Mouse (Mus musculus): ENCODE measurements around the gene Gm11273.
"Not testable (repeated sequence)": the region's sequence is repeated elsewhere in the genome, so short reads cannot be mapped to it uniquely, and the experiment has no call there.

Gm11273 gene

GRCm38 (mm10) chr13:21501182-21501581, at the start of gene Gm11273:
Gene Gm11273, minus strand, starts transcription at chr13:21501418.
- not testable (repeated sequence) for DNase-seq

- no peak for DNase-seq
Measured at GRCm38 (mm10) chr13:21550416-21551110, 49.3 kb upstream of the Gm11273 start.

- DNase-seq = peak; percentile 0
Measured at GRCm38 (mm10) chr13:21549487-21549886, 48.3 kb upstream of the Gm11273 start.

- DNase-seq = no peak
Measured at GRCm38 (mm10) chr13:21542708-21543107, 41.5 kb upstream of the Gm11273 start, which contains the start of gene Olfr1366. Gene Olfr1366, minus strand, starts transcription at chr13:21542808.

- peak; percentile 92 for DNase-seq
Measured at GRCm38 (mm10) chr13:21530781-21531201, 29.6 kb upstream of the Gm11273 start, which contains the start of gene Zkscan8. Gene Zkscan8, minus strand, starts transcription at chr13:21531120.

- DNase-seq = no peak
Measured at GRCm38 (mm10) chr13:21530136-21530535, 28.9 kb upstream of the Gm11273 start.

GRCm38 (mm10) chr13:21506221-21506649, 5.0 kb upstream of the Gm11273 start:
- peak; percentile 87 for DNase-seq

- no peak for DNase-seq
Measured at GRCm38 (mm10) chr13:21502296-21502695, 1.1 kb upstream of the Gm11273 start.

- DNase-seq = no peak
Measured at GRCm38 (mm10) chr13:21495080-21495479, 6.1 kb downstream of the Gm11273 start, which contains the start of gene AK157302. Gene AK157302, plus strand, starts transcription at chr13:21495223.

- no peak for DNase-seq
Measured at GRCm38 (mm10) chr13:21492847-21493246, 8.4 kb downstream of the Gm11273 start.

GRCm38 (mm10) chr13:21486881-21487280, 14.3 kb downstream of the Gm11273 start:
- no peak for DNase-seq

- peak; percentile 72 for DNase-seq
Measured at GRCm38 (mm10) chr13:21478759-21479670, 22.2 kb downstream of the Gm11273 start, which contains the start of the genes Zkscan4 and Gm10065. Gene Zkscan4, plus strand, starts transcription at chr13:21478907. Gene Gm10065, minus strand, starts transcription at chr13:21479441.

- no peak for DNase-seq
Measured at GRCm38 (mm10) chr13:21472427-21472826, 28.8 kb downstream of the Gm11273 start.

- no peak for DNase-seq
Measured at GRCm38 (mm10) chr13:21469097-21469496, 32.1 kb downstream of the Gm11273 start.

- DNase-seq = peak; percentile 90
Measured at GRCm38 (mm10) chr13:21468061-21469019, 32.9 kb downstream of the Gm11273 start, which contains the start of gene Nkapl. Gene Nkapl, minus strand, starts transcription at chr13:21468509.

GRCm38 (mm10) chr13:21467336-21467735, 33.9 kb downstream of the Gm11273 start:
- DNase-seq = no peak

- DNase-seq = not testable (repeated sequence)
Measured at GRCm38 (mm10) chr13:21462516-21462915, 38.7 kb downstream of the Gm11273 start.

- peak; percentile 65 for DNase-seq
Measured at GRCm38 (mm10) chr13:21456347-21456746, 44.9 kb downstream of the Gm11273 start.

- DNase-seq = no peak
Measured at GRCm38 (mm10) chr13:21454133-21454532, 47.1 kb downstream of the Gm11273 start.

GRCm38 (mm10) chr13:21453449-21453848, 47.8 kb downstream of the Gm11273 start, which contains the start of gene Zscan26:
Gene Zscan26, minus strand, starts transcription at chr13:21453730.
- DNase-seq = peak; percentile 92

GRCm38 (mm10) chr13:21453042-21453441, 48.2 kb downstream of the Gm11273 start:
- no peak for DNase-seq
